Mouse (Mus musculus) mature B cell (primary cell): ENCODE measurements around the gene Ccdc54.

ENCODE experiments used
- in situ Hi-C: fragments of 300-500 bp; cut with MboI; formaldehyde crosslinking; loops from 2 replicates; pipeline ENCODE4 v1.14.3; 2019

The Ccdc54 gene

DNA sequence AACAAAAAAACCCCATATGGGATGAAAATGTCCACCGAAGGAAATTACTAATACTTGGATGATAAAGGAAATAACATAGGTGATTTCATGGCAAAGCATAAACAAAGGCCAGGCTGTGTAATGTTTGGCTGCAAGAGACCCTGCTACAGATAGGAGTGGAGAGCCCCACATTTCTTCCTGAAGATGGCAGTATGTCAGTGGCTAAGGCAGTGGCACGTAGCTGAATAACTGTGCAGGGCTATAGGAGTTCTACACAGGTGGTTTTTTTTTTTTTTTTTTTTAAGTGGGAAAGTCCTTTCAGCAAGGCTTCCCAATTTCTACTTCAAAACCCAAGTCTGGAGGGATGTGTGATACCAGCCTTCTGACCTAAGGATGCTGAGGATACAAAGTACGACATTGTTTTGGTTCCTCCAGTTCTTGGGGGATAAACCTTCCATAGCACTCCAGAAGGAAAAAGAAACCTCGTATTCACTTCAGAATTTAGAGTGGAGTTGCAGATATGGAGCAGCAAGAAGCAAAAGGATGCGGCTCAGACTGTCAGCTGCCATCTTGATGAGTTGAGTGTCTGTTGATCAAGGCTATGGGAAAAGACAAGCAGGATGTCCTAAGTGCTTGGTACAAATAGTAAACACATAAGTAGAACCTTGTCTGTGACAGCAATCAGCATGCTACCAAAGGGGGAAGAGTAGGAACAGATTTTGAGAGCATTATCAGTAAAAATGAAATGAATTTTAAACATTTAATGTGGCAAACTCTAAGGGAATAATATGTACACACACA lies 48.2 kb downstream of the Ccdc54 start:
- in situ Hi-C loops: no loop called here
